Mouse (Mus musculus) hindbrain, embryonic 11.5 days (tissue): Measurements from ENCODE around the gene Faim2. TPM values are rescaled to one million over a fixed set of nuclear protein-coding genes. Genes with fewer than 3 reads are reported as not detected.

Experiments used
- ATAC-seq: fragments of 200-750 bp; cut with Nextera tagmentation; 2 replicates; pipeline ENCODE4 v1.8.0; 2017; ENCODE audit warnings: mild to moderate bottlenecking, moderate TSS enrichment, moderate library complexity; ENCODE audit not compliant: low FRiP score
- DNase-seq: peaks from one replicate; pipeline ENCODE4 v3.0.0-alpha.2; 2015; ENCODE audit warnings: low spot score
- H3K27ac ChIP-seq: fragments of 300-500 bp; sonication (generic); 2 replicates; pipeline ENCODE4 v1.5.1; 2014; ENCODE audit warnings: mild to moderate bottlenecking, low read depth, low read length
- H3K27me3 ChIP-seq: fragments of 300-500 bp; sonication (generic); 2 replicates; pipeline ENCODE4 v1.6.1; 2014; ENCODE audit warnings: mild to moderate bottlenecking, low read length, moderate library complexity, mixed read lengths; ENCODE audit not compliant: control insufficient read depth, insufficient read depth
- H3K36me3 ChIP-seq: fragments of 300-500 bp; sonication (generic); 2 replicates; pipeline ENCODE4 v1.6.1; 2014; ENCODE audit warnings: mild to moderate bottlenecking, low read length, moderate library complexity, mixed read lengths; ENCODE audit not compliant: control insufficient read depth, insufficient read depth
- H3K4me1 ChIP-seq: fragments of 300-500 bp; sonication (generic); replicated peaks from 2 replicates; pipeline ENCODE4 v1.6.1; 2014; ENCODE audit warnings: low read length, mixed read lengths; ENCODE audit not compliant: control insufficient read depth, insufficient read depth
- H3K4me2 ChIP-seq: fragments of 300-500 bp; sonication (generic); replicated peaks from 2 replicates; pipeline ENCODE4 v1.6.1; 2014; ENCODE audit warnings: mild to moderate bottlenecking, low read depth, low read length
- H3K4me3 ChIP-seq: fragments of 300-500 bp; sonication (generic); 2 replicates; pipeline ENCODE4 v1.5.1; 2014; ENCODE audit warnings: low read depth, low read length
- H3K9ac ChIP-seq: fragments of 300-500 bp; sonication (generic); 2 replicates; pipeline ENCODE4 v1.6.1; 2014; ENCODE audit warnings: low read depth, low read length
- H3K9me3 ChIP-seq: fragments of 300-500 bp; sonication (generic); 2 replicates; pipeline ENCODE4 v1.6.1; 2016; ENCODE audit warnings: low read length; ENCODE audit not compliant: control insufficient read depth
- WGBS: fragments of 180-500 bp; shearing (Covaris S2); extraction: QIAGEN DNeasy Blood & Tissue Kit; methylation state at CpG from one replicate; pipeline ENCODE4 v1.1.7; 2014; 5-methylcytosine and 5-hydroxymethylcytosine counted together
- polyA plus RNA-seq: library from polyadenylated mRNA; unstranded; fragments of >200 nt; fragmentation: Nextera tagmentation; extraction: Ambion mirVana; gene quantifications from 2 replicates; pipeline ENCODE4 v1.2.1, GENCODE M21; 2014

The Faim2 gene
- polyA plus RNA-seq, 1 experiment from 2014 or later: 0.97 TPM

DNA sequence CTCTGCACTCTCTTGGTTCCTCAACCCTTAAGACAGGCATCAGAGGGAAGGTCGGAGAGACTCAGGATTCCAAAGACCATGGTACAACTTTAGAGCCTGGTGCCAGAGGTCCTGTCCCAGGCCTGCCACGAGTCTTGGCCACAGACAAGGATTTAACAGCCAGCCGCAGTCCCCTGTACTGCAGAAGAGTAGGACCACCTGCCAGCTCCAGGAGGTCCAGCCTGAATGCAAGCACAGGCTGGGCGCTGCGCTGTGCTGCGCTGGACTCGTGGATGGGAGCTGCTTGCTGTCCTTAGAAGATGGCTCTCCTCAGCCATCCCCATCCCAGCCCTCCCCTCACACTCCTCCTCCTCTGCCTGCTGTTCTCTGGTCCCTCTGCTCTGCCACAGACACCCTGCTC is 10.2 kb downstream of the Faim2 start:
- Histone ChIP-seq H3K9me3 (no peaks in the 10 kb centered on the region), H3K4me1 (no peaks in the 10 kb centered on the region), H3K4me2 (no peak overlapping the region), H3K27ac (no peak overlapping the region), H3K4me3 (no peak overlapping the region), H3K36me3 (no peaks in the 10 kb centered on the region), H3K9ac (no peak overlapping the region), H3K27me3 (no peaks in the 10 kb centered on the region)
- no peak for DNase-seq
- ATAC-seq: no peak
- 59% methylated on average over 7 of the region's 7 CpGs for WGBS

DNA sequence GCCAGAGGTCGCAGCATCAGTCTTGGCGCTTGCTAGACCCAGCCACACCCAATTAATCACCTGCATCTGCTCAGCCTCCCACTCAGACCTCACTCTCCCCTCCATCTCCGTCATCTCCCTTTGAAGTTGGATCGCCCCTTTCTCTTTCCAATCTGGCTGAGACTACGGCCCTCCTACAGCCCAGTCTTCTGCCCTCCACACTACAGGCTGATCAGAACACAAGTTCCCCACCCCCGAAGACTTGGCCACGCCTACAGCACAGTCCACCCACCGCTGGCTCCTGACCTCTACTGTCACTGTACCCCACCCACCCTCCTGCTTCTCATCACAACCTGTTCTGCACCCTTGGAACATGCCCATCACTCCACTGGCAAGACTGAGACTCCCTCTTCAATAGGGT is 11.2 kb downstream of the Faim2 start:
- H3K4me2 ChIP-seq: no peak overlapping the region
- H3K4me3 ChIP-seq: no peak overlapping the region
- 64% methylated on average over 8 of the region's 8 CpGs for WGBS
- DNase-seq (no peak), ATAC-seq (no peak)
- no peak overlapping the region for H3K9ac ChIP-seq
- H3K27me3 ChIP-seq: no peaks in the 10 kb centered on the region
- no peaks in the 10 kb centered on the region for H3K36me3 ChIP-seq
- no peaks in the 10 kb centered on the region for H3K4me1 ChIP-seq
- no peak overlapping the region for H3K27ac ChIP-seq
- H3K9me3 ChIP-seq: no peaks in the 10 kb centered on the region

DNA sequence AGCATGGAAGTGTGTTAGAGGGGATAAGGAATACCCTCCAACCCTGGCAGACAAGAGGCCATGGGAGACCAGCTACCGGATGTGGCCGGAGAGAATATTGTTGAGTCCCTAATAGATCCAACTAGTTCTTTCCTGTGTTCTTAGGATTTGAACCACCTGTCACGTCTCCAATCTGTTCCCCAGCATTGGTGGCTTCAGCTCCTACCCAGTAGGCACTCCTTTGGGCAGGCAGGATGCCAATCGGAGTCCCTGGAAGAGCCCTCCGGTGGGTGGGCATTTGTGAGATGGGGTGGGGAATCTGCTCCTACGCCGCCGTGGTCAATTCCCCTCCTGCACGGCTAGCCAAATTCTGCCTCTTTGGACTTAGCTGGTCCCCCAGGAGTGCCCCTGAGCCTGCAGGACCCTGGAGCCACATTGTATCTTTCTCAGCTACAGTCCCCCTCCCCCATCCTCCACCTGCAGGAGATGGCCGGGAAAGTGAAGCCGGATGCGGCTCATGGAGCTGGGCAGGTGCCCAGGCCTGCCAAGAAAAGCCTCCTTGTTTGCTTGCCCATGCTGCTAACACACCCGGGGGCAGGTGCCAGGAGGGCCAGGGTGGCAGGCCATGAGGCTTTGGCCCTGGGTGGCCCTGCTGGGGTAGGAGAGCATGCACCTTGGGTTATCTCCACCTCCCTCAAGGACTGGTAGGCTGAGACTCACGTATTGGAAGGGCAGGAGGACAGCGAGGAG is 16.0 kb downstream of the Faim2 start:
- H3K36me3 ChIP-seq: no peaks in the 10 kb centered on the region
- DNase-seq: no peak
- H3K4me3 ChIP-seq: no peak overlapping the region
- ATAC-seq: no peak
- no peak overlapping the region for H3K4me2 ChIP-seq
- H3K9me3 ChIP-seq: no peaks in the 10 kb centered on the region
- no peak overlapping the region for H3K27ac ChIP-seq
- H3K27me3 ChIP-seq: no peaks in the 10 kb centered on the region
- WGBS: 86% methylated on average over 15 of the region's 15 CpGs
- no peak overlapping the region for H3K9ac ChIP-seq
- H3K4me1 ChIP-seq: no peaks in the 10 kb centered on the region

DNA sequence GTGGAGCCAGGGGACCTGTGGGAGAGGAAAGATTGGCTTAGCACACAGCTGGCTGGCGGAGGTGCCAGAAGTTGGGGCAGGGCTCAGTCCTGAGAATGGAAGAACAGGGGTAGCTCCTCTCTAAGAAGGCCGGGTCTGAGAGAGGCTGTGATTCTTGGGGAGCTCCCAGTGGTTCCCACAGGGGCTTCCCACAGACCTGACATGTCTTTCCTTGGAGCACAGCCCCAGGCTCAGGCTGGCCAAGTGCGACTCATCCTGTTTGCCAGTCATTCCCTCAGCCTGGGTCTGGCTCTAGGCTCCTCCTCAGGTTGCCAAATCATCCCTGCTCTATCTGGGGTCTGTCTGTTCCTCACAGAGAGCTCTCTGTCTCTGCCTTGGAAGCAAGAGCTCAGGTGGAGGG is 17.3 kb downstream of the Faim2 start:
- Histone ChIP-seq H3K9me3 (no peaks in the 10 kb centered on the region), H3K4me1 (no peaks in the 10 kb centered on the region), H3K36me3 (no peaks in the 10 kb centered on the region), H3K4me3 (no peak overlapping the region), H3K9ac (no peak overlapping the region), H3K27me3 (no peaks in the 10 kb centered on the region), H3K4me2 (no peak overlapping the region), H3K27ac (no peak overlapping the region)
- DNase-seq (no peak), ATAC-seq (no peak)
- 74% methylated on average over 3 of the region's 3 CpGs for WGBS

DNA sequence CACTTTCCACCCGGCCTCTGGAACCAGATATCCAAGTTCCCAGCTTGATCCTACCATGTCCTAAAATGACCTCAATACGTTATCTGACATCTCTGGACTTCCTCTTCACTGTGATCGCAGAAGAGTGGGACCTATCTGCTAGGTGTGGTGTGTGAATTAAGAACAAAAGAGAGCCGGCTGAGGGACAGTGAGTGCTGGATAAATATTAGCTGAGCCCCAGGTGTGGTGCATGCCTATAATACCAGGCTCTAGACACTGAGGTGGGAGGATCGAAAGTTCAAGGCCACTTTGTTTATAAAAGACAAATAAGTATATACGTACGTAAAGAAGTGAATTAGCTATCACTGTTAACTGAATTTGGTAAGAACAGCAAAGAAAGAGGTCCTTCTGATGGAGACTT is 18.1 kb downstream of the Faim2 start:
- DNase-seq: no peak
- WGBS: 85% methylated on average over 7 of the region's 7 CpGs
- no peak overlapping the region for H3K9ac ChIP-seq
- H3K4me1 ChIP-seq: no peaks in the 10 kb centered on the region
- no peak overlapping the region for H3K27ac ChIP-seq
- no peaks in the 10 kb centered on the region for H3K9me3 ChIP-seq
- H3K4me2 ChIP-seq: no peak overlapping the region
- no peak for ATAC-seq
- no peaks in the 10 kb centered on the region for H3K27me3 ChIP-seq
- no peak overlapping the region for H3K4me3 ChIP-seq
- H3K36me3 ChIP-seq: no peaks in the 10 kb centered on the region

DNA sequence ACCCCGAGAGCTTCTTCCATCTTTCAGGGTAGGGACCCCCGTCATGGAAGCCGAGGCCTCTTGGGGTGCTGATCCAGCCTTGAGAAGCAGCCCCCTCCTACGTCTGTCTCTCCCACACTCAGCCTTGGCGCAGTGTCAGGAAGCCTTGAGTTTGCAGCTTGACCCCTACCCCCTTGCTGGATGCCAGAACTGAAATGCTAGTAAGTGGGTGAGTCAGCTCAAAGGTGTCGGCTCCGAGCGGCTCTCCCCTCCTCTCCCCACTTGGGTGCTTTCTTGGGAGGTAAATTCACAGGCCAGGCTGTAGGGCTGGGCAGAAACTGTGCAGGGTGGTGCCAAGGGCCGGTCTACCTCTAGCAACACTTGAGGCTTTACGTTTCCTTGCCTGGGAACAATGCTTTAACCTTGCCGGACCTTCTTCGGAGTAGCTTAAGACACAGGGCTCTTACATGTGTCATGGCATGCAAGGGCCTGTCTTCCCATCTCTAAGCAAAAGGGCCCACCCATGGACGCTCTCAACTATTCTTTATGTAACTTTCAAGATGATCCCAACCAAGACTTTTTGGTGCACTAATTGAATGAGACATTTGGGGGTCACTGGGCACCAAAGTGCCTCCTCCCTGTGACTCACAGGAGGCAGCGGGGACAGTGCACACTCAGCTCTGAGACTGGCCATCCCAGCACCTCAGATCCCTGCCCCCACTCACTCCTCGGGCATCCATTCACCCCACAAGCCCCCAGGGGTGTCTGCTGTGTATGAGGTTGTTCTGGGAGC is 22.5 kb downstream of the Faim2 start:
- H3K9me3 ChIP-seq: no peaks in the 10 kb centered on the region
- ATAC-seq: no peak
- no peak for DNase-seq
- H3K27me3 ChIP-seq: no peaks in the 10 kb centered on the region
- H3K27ac ChIP-seq: no peak overlapping the region
- no peaks in the 10 kb centered on the region for H3K36me3 ChIP-seq
- no peak overlapping the region for H3K9ac ChIP-seq
- 0 out of 2 replicates have a peak, but pooled peaks cover 4% of the 10 kb centered on the region for H3K4me1 ChIP-seq
- 83% methylated on average over 15 of the region's 15 CpGs for WGBS
- H3K4me2 ChIP-seq: no peak overlapping the region
- H3K4me3 ChIP-seq: no peak overlapping the region

DNA sequence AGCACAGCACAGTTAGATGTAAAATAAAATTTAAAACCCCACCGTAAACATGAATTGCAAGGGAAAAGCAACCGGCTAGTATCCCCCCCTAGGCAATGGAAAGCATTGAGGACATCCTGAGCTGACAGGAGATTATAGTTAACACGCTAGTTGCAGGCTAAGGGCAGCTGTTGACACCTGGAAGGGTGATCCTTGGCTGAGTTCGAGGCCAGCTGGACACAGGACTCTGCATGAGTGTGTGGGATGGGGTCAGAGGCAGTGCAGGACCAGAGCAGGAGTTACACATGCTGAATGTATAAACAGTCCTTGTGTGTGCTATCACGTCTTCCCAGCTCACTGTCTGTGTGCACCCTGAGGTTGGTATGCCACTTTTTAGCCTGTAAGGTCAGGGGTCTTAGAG is 24.7 kb downstream of the Faim2 start:
- no peak overlapping the region for H3K9ac ChIP-seq
- WGBS: 82% methylated on average over 5 of the region's 5 CpGs
- no peak for DNase-seq
- no peaks in the 10 kb centered on the region for H3K36me3 ChIP-seq
- no peaks in the 10 kb centered on the region for H3K27me3 ChIP-seq
- ATAC-seq: no peak
- H3K9me3 ChIP-seq: no peaks in the 10 kb centered on the region
- H3K4me3 ChIP-seq: no peak overlapping the region
- H3K4me2 ChIP-seq: no peak overlapping the region
- H3K4me1 ChIP-seq: 0 out of 2 replicates have a peak, but pooled peaks cover 4% of the 10 kb centered on the region
- no peak overlapping the region for H3K27ac ChIP-seq

DNA sequence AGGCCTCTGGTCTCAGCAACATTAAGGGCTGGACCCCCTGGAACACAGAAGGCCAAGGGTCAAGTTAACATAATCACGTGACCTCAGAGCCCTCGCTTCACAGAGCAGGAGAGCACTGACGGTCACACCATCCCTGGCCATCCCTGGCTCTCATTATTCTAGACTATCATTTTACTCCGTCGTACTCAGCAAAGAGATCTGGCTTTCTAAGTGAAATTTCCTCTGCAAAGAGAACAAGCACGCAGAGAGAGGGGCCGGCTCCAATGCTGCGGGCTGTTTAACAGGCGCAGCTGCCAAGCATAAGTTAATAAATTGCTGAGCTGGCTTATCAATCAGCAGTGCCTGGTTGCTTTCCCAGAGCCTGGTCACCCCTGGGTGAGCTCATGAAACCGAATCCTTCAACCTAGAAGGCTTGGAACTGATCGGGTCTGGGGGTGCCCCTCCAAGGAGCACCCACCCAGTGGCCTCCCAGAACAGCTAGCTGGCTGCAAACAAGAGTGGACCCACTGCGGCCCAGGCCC is 25.6 kb downstream of the Faim2 start:
- H3K9ac ChIP-seq: no peak overlapping the region
- no peaks in the 10 kb centered on the region for H3K36me3 ChIP-seq
- no peak overlapping the region for H3K4me2 ChIP-seq
- H3K27me3 ChIP-seq: no peaks in the 10 kb centered on the region
- H3K4me3 ChIP-seq: no peak overlapping the region
- whole genome bisulfite sequencing: 38% methylated on average over 12 of the region's 12 CpGs
- H3K27ac ChIP-seq: peak overlapping the region; percentile 78
- H3K4me1 ChIP-seq: 0 out of 2 replicates have a peak, but pooled peaks cover 4% of the 10 kb centered on the region
- no peaks in the 10 kb centered on the region for H3K9me3 ChIP-seq
- ATAC-seq: peak; percentile 51; the same call in 1 of the 2 replicates
- peak; percentile 40 for DNase-seq
